Mouse (Mus musculus) ovary, postnatal 14 days (tissue): ENCODE results near the gene Zfp385a.

Experiments used
- DNase-seq: peaks from one replicate; pipeline ENCODE4 v3.0.0; 2022; ENCODE audit warnings: low spot score

Gene Zfp385a

GRCm38 (mm10) chr15:103308056-103308875, 31.6 kb downstream of the Zfp385a start:
- DNase-seq, result no peak

- peak; percentile 91 for DNase-seq
Measured at GRCm38 (mm10) chr15:103307125-103307524, 32.8 kb downstream of the Zfp385a start.

GRCm38 (mm10) chr15:103305792-103306645, 33.9 kb downstream of the Zfp385a start:
- no peak for DNase-seq

- peak; percentile 93 for DNase-seq
Measured at GRCm38 (mm10) chr15:103305070-103305678, 34.7 kb downstream of the Zfp385a start.

GRCm38 (mm10) chr15:103304616-103304969, 35.3 kb downstream of the Zfp385a start:
- no peak for DNase-seq

- DNase-seq, result no peak
Measured at GRCm38 (mm10) chr15:103303916-103304615, 35.8 kb downstream of the Zfp385a start.

GRCm38 (mm10) chr15:103302341-103303021, 37.4 kb downstream of the Zfp385a start:
- no peak for DNase-seq

- no peak for DNase-seq
Measured at GRCm38 (mm10) chr15:103301547-103302340, 38.1 kb downstream of the Zfp385a start.

GRCm38 (mm10) chr15:103301046-103301445, 38.8 kb downstream of the Zfp385a start:
- DNase-seq, result no peak

- no peak for DNase-seq
Measured at GRCm38 (mm10) chr15:103300560-103300959, 39.3 kb downstream of the Zfp385a start.

- no peak for DNase-seq
Measured at GRCm38 (mm10) chr15:103300067-103300471, 39.8 kb downstream of the Zfp385a start.

GRCm38 (mm10) chr15:103299644-103300043, 40.2 kb downstream of the Zfp385a start:
- DNase-seq, result no peak

GRCm38 (mm10) chr15:103298861-103299616, 40.9 kb downstream of the Zfp385a start:
- DNase-seq, result no peak

- DNase-seq, result no peak
Measured at GRCm38 (mm10) chr15:103298026-103298425, 41.9 kb downstream of the Zfp385a start.

- no peak for DNase-seq
Measured at GRCm38 (mm10) chr15:103297313-103297712, 42.6 kb downstream of the Zfp385a start.

GRCm38 (mm10) chr15:103295851-103296250, 44.0 kb downstream of the Zfp385a start:
- DNase-seq, result no peak

- DNase-seq, result no peak
Measured at GRCm38 (mm10) chr15:103294649-103295048, 45.2 kb downstream of the Zfp385a start.

- DNase-seq, result no peak
Measured at GRCm38 (mm10) chr15:103293375-103293774, 46.5 kb downstream of the Zfp385a start.

- DNase-seq, result no peak
Measured at GRCm38 (mm10) chr15:103292673-103293345, 47.1 kb downstream of the Zfp385a start.
